Mouse (Mus musculus): Measurements from ENCODE around the gene Gramd1c. TPM values are rescaled to one million over a fixed set of nuclear protein-coding genes. Genes with fewer than 3 reads are reported as not detected.

The Gramd1c gene
- polyA plus RNA-seq, 1 experiment, result 0.06 TPM

- Histone ChIP-seq H3K79me3 (ENCODE audit: low read depth) (no peaks in the 10 kb centered on the region), H3K4me3 (ENCODE audit: insufficient read depth, poor library complexity, severe bottlenecking) (no peak overlapping the region), H3K27me3 (ENCODE audit: control insufficient read depth, insufficient read depth, insufficient read length) (no peaks in the 10 kb centered on the region), H3ac (ENCODE audit: control insufficient read depth, insufficient read length, low read depth) (no peak overlapping the region), H3K36me3 (ENCODE audit: control insufficient read depth, insufficient read depth) (no peaks in the 10 kb centered on the region), H3K79me2 (ENCODE audit: control insufficient read depth, insufficient read depth) (no peaks in the 10 kb centered on the region)
- TF ChIP-seq CEBPB (IDR thresholded peaks at IDR 0.05; ENCODE audit: low read depth) (no peak), MYOD1 (IDR thresholded peaks at IDR 0.05; ENCODE audit: control insufficient read depth, insufficient read length, low read depth) (no peak), MAX (IDR thresholded peaks at IDR 0.05) (no peak), CTCF (IDR thresholded peaks at IDR 0.05; ENCODE audit: control insufficient read depth, insufficient read depth, insufficient read length) (no peak), USF1 (IDR thresholded peaks at IDR 0.05; ENCODE audit: low read depth) (no peak), MYOG (IDR thresholded peaks at IDR 0.05; ENCODE audit: control insufficient read depth, extremely low read depth, insufficient read length) (no peak), FOSL1 (IDR thresholded peaks at IDR 0.05; ENCODE audit: insufficient read depth, low read length, poor library complexity, severe bottlenecking) (no peak)
Observed at GRCm38 (mm10) chr16:44055766-44056165, 7.4 kb downstream of the Gramd1c start.

GRCm38 (mm10) chr16:44053265-44053664, 9.9 kb downstream of the Gramd1c start:
- no peak for TF ChIP-seq USF1 (IDR thresholded peaks at IDR 0.05; ENCODE audit: low read depth)
- Histone ChIP-seq H3K4me3 (ENCODE audit: insufficient read depth, poor library complexity, severe bottlenecking) (no peak overlapping the region), H3ac (ENCODE audit: control insufficient read depth, insufficient read length, low read depth) (no peak overlapping the region), H3K36me3 (ENCODE audit: control insufficient read depth, insufficient read depth) (no peaks in the 10 kb centered on the region), H3K27me3 (ENCODE audit: control insufficient read depth, insufficient read depth, insufficient read length) (no peaks in the 10 kb centered on the region), H3K79me3 (ENCODE audit: low read depth) (no peaks in the 10 kb centered on the region), H3K79me2 (ENCODE audit: control insufficient read depth, insufficient read depth) (no peaks in the 10 kb centered on the region)

- no peaks in the 10 kb centered on the region for H3K36me3 ChIP-seq (ENCODE audit: control insufficient read depth, insufficient read depth)
- H3K79me3 ChIP-seq (ENCODE audit: low read depth), result no peaks in the 10 kb centered on the region
- no peaks in the 10 kb centered on the region for H3K79me2 ChIP-seq (ENCODE audit: control insufficient read depth, insufficient read depth)
- no peak overlapping the region for H3K4me3 ChIP-seq (ENCODE audit: insufficient read depth, poor library complexity, severe bottlenecking)
- TF ChIP-seq CEBPB (IDR thresholded peaks at IDR 0.05; ENCODE audit: low read depth), result no peak
- TF ChIP-seq MAX (IDR thresholded peaks at IDR 0.05), result no peak
- no peak for TF ChIP-seq FOSL1 (IDR thresholded peaks at IDR 0.05; ENCODE audit: insufficient read depth, low read length, poor library complexity, severe bottlenecking)
- no peak for TF ChIP-seq USF1 (IDR thresholded peaks at IDR 0.05; ENCODE audit: low read depth)
- no peak for TF ChIP-seq CTCF (IDR thresholded peaks at IDR 0.05; ENCODE audit: control insufficient read depth, insufficient read depth, insufficient read length)
- TF ChIP-seq MYOG (IDR thresholded peaks at IDR 0.05; ENCODE audit: control insufficient read depth, extremely low read depth, insufficient read length), result no peak
- no peak for TF ChIP-seq MYOD1 (IDR thresholded peaks at IDR 0.05; ENCODE audit: control insufficient read depth, insufficient read length, low read depth)
- H3ac ChIP-seq (ENCODE audit: control insufficient read depth, insufficient read length, low read depth), result no peak overlapping the region
- no peaks in the 10 kb centered on the region for H3K27me3 ChIP-seq (ENCODE audit: control insufficient read depth, insufficient read depth, insufficient read length)
Observed at GRCm38 (mm10) chr16:44052390-44052789, 10.8 kb downstream of the Gramd1c start.

GRCm38 (mm10) chr16:44050139-44050538, 13.0 kb downstream of the Gramd1c start:
- TF ChIP-seq MYOG (IDR thresholded peaks at IDR 0.05; ENCODE audit: control insufficient read depth, extremely low read depth, insufficient read length) (no peak), CTCF (IDR thresholded peaks at IDR 0.05; ENCODE audit: control insufficient read depth, insufficient read depth, insufficient read length) (no peak), FOSL1 (IDR thresholded peaks at IDR 0.05; ENCODE audit: insufficient read depth, low read length, poor library complexity, severe bottlenecking) (no peak), USF1 (IDR thresholded peaks at IDR 0.05; ENCODE audit: low read depth) (no peak), CEBPB (IDR thresholded peaks at IDR 0.05; ENCODE audit: low read depth) (no peak), MYOD1 (IDR thresholded peaks at IDR 0.05; ENCODE audit: control insufficient read depth, insufficient read length, low read depth) (no peak), MAX (IDR thresholded peaks at IDR 0.05) (no peak)
- no peak overlapping the region for H3ac ChIP-seq (ENCODE audit: control insufficient read depth, insufficient read length, low read depth)
- no peaks in the 10 kb centered on the region for H3K79me2 ChIP-seq (ENCODE audit: control insufficient read depth, insufficient read depth)

GRCm38 (mm10) chr16:44039112-44039511, 24.0 kb downstream of the Gramd1c start:
- Histone ChIP-seq H3K4me3 (ENCODE audit: insufficient read depth, poor library complexity, severe bottlenecking) (no peak overlapping the region), H3K79me2 (ENCODE audit: control insufficient read depth, insufficient read depth) (no peaks in the 10 kb centered on the region), H3ac (ENCODE audit: control insufficient read depth, insufficient read length, low read depth) (no peak overlapping the region), H3K27me3 (ENCODE audit: control insufficient read depth, insufficient read depth, insufficient read length) (no peaks in the 10 kb centered on the region), H3K79me3 (ENCODE audit: low read depth) (no peaks in the 10 kb centered on the region), H3K36me3 (ENCODE audit: control insufficient read depth, insufficient read depth) (no peaks in the 10 kb centered on the region)
- TF ChIP-seq MYOD1 (IDR thresholded peaks at IDR 0.05; ENCODE audit: control insufficient read depth, insufficient read length, low read depth) (no peak), CTCF (IDR thresholded peaks at IDR 0.05; ENCODE audit: control insufficient read depth, insufficient read depth, insufficient read length) (no peak), USF1 (IDR thresholded peaks at IDR 0.05; ENCODE audit: low read depth) (no peak), MAX (IDR thresholded peaks at IDR 0.05) (no peak), MYOG (IDR thresholded peaks at IDR 0.05; ENCODE audit: control insufficient read depth, extremely low read depth, insufficient read length) (no peak), CEBPB (IDR thresholded peaks at IDR 0.05; ENCODE audit: low read depth) (no peak)

More at GRCm38 (mm10) chr16:44050139-44050538, 13.0 kb downstream of the Gramd1c start:
- Histone ChIP-seq H3K27me3 (ENCODE audit: control insufficient read depth, insufficient read depth, insufficient read length) (no peaks in the 10 kb centered on the region), H3K79me3 (ENCODE audit: low read depth) (no peaks in the 10 kb centered on the region), H3K36me3 (ENCODE audit: control insufficient read depth, insufficient read depth) (no peaks in the 10 kb centered on the region), H3K4me3 (ENCODE audit: insufficient read depth, poor library complexity, severe bottlenecking) (no peak overlapping the region)

GRCm38 (mm10) chr16:44035221-44035620, 27.9 kb downstream of the Gramd1c start:
- TF ChIP-seq CEBPB (IDR thresholded peaks at IDR 0.05; ENCODE audit: low read depth), result no peak
- no peak for TF ChIP-seq FOSL1 (IDR thresholded peaks at IDR 0.05; ENCODE audit: insufficient read depth, low read length, poor library complexity, severe bottlenecking)
- TF ChIP-seq MAX (IDR thresholded peaks at IDR 0.05), result no peak
- no peak for TF ChIP-seq MYOD1 (IDR thresholded peaks at IDR 0.05; ENCODE audit: control insufficient read depth, insufficient read length, low read depth)
- TF ChIP-seq MYOG (IDR thresholded peaks at IDR 0.05; ENCODE audit: control insufficient read depth, extremely low read depth, insufficient read length), result no peak
- TF ChIP-seq USF1 (IDR thresholded peaks at IDR 0.05; ENCODE audit: low read depth), result no peak
- no peak for TF ChIP-seq CTCF (IDR thresholded peaks at IDR 0.05; ENCODE audit: control insufficient read depth, insufficient read depth, insufficient read length)

More at GRCm38 (mm10) chr16:44035221-44035620, 27.9 kb downstream of the Gramd1c start:
- H3K27me3 ChIP-seq (ENCODE audit: control insufficient read depth, insufficient read depth, insufficient read length), result no peaks in the 10 kb centered on the region
- no peaks in the 10 kb centered on the region for H3K79me2 ChIP-seq (ENCODE audit: control insufficient read depth, insufficient read depth)
- no peaks in the 10 kb centered on the region for H3K36me3 ChIP-seq (ENCODE audit: control insufficient read depth, insufficient read depth)
- H3ac ChIP-seq (ENCODE audit: control insufficient read depth, insufficient read length, low read depth), result no peak overlapping the region
- H3K4me3 ChIP-seq (ENCODE audit: insufficient read depth, poor library complexity, severe bottlenecking), result no peak overlapping the region
- H3K79me3 ChIP-seq (ENCODE audit: low read depth), result no peaks in the 10 kb centered on the region

Data from C2C12 (cell line).